Mouse (Mus musculus) bone marrow macrophage, adult 2 months (primary cell): Measurements from ENCODE around the gene Tuba1a.

Source experiments
- CTCF ChIP-seq: IDR thresholded peaks from 2 replicates; pipeline ENCODE4 v1.5.1; 2012; ENCODE audit warnings: low read depth, mild to moderate bottlenecking, low read length, moderate library complexity
- POLR2A ChIP-seq: IDR thresholded peaks from 2 replicates; pipeline ENCODE4 v1.6.1; 2012; ENCODE audit warnings: mild to moderate bottlenecking, low read depth, low read length, borderline replicate concordance

GRCm38 (mm10) chr15:98992086-98992912, 38.8 kb upstream of the Tuba1a start:
- TF ChIP-seq CTCF (no peak), POLR2A (no peak)
